Mouse (Mus musculus): Measurements from ENCODE around the gene Ralgapa1. TPM values are rescaled to one million over a fixed set of nuclear protein-coding genes. Genes with fewer than 3 reads are reported as not detected.
"Not testable (repeated sequence)": the region's sequence is repeated elsewhere in the genome, so short reads cannot be mapped to it uniquely, and the experiment has no call there.

The Ralgapa1 gene
- polyA plus RNA-seq, 1 experiment from 2014 or later, result 24.0 TPM

- ATAC-seq, result no peak
- no peaks in the 10 kb centered on the region for H3K4me1 ChIP-seq (ENCODE audit: control insufficient read depth, insufficient read depth, low read length)
- WGBS, result 97% methylated on average over 3 of the region's 3 CpGs
- H3K36me3 ChIP-seq (ENCODE audit: control insufficient read depth, insufficient read depth, low read length), result peaks cover 14% of the 10 kb centered on the region
- H3K27me3 ChIP-seq (ENCODE audit: control insufficient read depth, insufficient read depth, low read depth, low read length), result no peaks in the 10 kb centered on the region
- H3K27ac ChIP-seq (ENCODE audit: low read length), result no peak overlapping the region
- H3K9ac ChIP-seq (ENCODE audit: low read depth, low read length), result no peak overlapping the region
- no peaks in the 10 kb centered on the region for H3K9me3 ChIP-seq (replicated peaks; ENCODE audit: control insufficient read depth, low read length, poor library complexity, severe bottlenecking)
- no peak overlapping the region for H3K4me3 ChIP-seq (ENCODE audit: low read depth, low read length)
- no peak overlapping the region for H3K4me2 ChIP-seq (ENCODE audit: low read length)
Measured at GRCm38 (mm10) chr12:55782662-55783061, 38.3 kb downstream of the Ralgapa1 start.

GRCm38 (mm10) chr12:55778301-55778700, 42.7 kb downstream of the Ralgapa1 start:
- ATAC-seq, result no peak
- Histone ChIP-seq H3K4me2 (ENCODE audit: low read length) (no peak overlapping the region), H3K9me3 (replicated peaks; ENCODE audit: control insufficient read depth, low read length, poor library complexity, severe bottlenecking) (no peaks in the 10 kb centered on the region), H3K4me1 (ENCODE audit: control insufficient read depth, insufficient read depth, low read length) (no peaks in the 10 kb centered on the region), H3K36me3 (ENCODE audit: control insufficient read depth, insufficient read depth, low read length) (peaks cover 6% of the 10 kb centered on the region), H3K27ac (ENCODE audit: low read length) (no peak overlapping the region), H3K4me3 (ENCODE audit: low read depth, low read length) (no peak overlapping the region), H3K9ac (ENCODE audit: low read depth, low read length) (no peak overlapping the region), H3K27me3 (ENCODE audit: control insufficient read depth, insufficient read depth, low read depth, low read length) (no peaks in the 10 kb centered on the region)
- 86% methylated on average over 2 of the region's 2 CpGs for WGBS

DNA sequence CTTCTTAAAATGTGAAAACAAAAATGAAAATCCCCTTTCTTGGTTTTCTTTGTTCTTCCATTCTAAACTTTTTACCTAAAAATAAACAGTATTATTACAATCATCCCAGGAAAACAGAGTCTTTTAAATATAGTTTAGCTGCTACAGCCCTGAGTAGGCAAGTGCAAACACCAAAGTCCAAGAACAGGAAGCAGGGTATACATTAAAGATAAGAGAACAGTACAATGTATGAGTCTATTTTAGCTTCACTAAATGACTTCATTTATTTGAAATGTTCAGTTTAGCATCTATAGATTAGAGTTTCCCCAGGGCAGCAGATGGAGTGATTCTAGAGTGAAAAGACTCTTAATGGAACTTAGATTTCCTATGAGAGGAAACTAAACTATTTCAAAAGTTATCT, 43.6 kb downstream of the Ralgapa1 start:
- Histone ChIP-seq H3K4me3 (ENCODE audit: low read depth, low read length) (no peak overlapping the region), H3K9ac (ENCODE audit: low read depth, low read length) (no peak overlapping the region), H3K9me3 (replicated peaks; ENCODE audit: control insufficient read depth, low read length, poor library complexity, severe bottlenecking) (no peaks in the 10 kb centered on the region), H3K36me3 (ENCODE audit: control insufficient read depth, insufficient read depth, low read length) (peaks cover 6% of the 10 kb centered on the region), H3K4me2 (ENCODE audit: low read length) (no peak overlapping the region), H3K4me1 (ENCODE audit: control insufficient read depth, insufficient read depth, low read length) (no peaks in the 10 kb centered on the region), H3K27ac (ENCODE audit: low read length) (no peak overlapping the region), H3K27me3 (ENCODE audit: control insufficient read depth, insufficient read depth, low read depth, low read length) (no peaks in the 10 kb centered on the region)
- no peak for ATAC-seq

DNA sequence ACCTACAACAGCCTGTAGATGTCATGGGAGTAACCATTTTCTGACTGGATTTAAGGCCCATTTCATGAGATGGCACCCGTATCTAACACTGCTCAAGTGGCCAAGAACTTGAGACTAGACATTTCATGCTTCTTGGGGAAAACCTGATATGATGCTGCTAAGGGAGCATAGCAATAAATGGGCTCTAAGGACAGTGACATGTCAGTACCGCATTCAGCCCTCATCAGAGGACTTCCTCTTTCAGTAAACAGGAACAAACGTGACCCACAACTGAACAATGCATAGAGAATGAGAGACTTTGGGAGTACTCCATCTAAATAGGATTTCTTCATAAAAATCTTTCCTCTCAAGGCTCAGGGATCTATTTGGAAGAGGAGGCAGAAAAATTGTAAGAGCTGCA, 46.7 kb downstream of the Ralgapa1 start:
- Histone ChIP-seq H3K4me1 (ENCODE audit: control insufficient read depth, insufficient read depth, low read length) (no peaks in the 10 kb centered on the region), H3K9ac (ENCODE audit: low read depth, low read length) (no peak overlapping the region), H3K36me3 (ENCODE audit: control insufficient read depth, insufficient read depth, low read length) (peaks cover 3% of the 10 kb centered on the region), H3K27ac (ENCODE audit: low read length) (no peak overlapping the region), H3K9me3 (replicated peaks; ENCODE audit: control insufficient read depth, low read length, poor library complexity, severe bottlenecking) (no peaks in the 10 kb centered on the region), H3K27me3 (ENCODE audit: control insufficient read depth, insufficient read depth, low read depth, low read length) (no peaks in the 10 kb centered on the region), H3K4me2 (ENCODE audit: low read length) (no peak overlapping the region), H3K4me3 (ENCODE audit: low read depth, low read length) (no peak overlapping the region)
- no peak for ATAC-seq
- WGBS, result 93% methylated on average over 3 of the region's 3 CpGs

- H3K4me3 ChIP-seq (ENCODE audit: low read depth, low read length), result no peak overlapping the region
- no peak for ATAC-seq
- no peak overlapping the region for H3K9ac ChIP-seq (ENCODE audit: low read depth, low read length)
- peaks cover 18% of the 10 kb centered on the region for H3K36me3 ChIP-seq (ENCODE audit: control insufficient read depth, insufficient read depth, low read length)
- H3K4me1 ChIP-seq (ENCODE audit: control insufficient read depth, insufficient read depth, low read length), result no peaks in the 10 kb centered on the region
- no peak overlapping the region for H3K4me2 ChIP-seq (ENCODE audit: low read length)
- no peaks in the 10 kb centered on the region for H3K27me3 ChIP-seq (ENCODE audit: control insufficient read depth, insufficient read depth, low read depth, low read length)
- 51% methylated on average over 1 of the region's 1 CpGs for WGBS
- H3K27ac ChIP-seq (ENCODE audit: low read length), result no peak overlapping the region
- H3K9me3 ChIP-seq (replicated peaks; ENCODE audit: control insufficient read depth, low read length, poor library complexity, severe bottlenecking), result no peaks in the 10 kb centered on the region
Measured at GRCm38 (mm10) chr12:55720319-55720718, 100.6 kb downstream of the Ralgapa1 start.

GRCm38 (mm10) chr12:55705881-55706280, 115.1 kb downstream of the Ralgapa1 start:
- H3K4me3 ChIP-seq (ENCODE audit: low read depth, low read length), result no peak overlapping the region
- H3K4me2 ChIP-seq (ENCODE audit: low read length), result no peak overlapping the region
- H3K4me1 ChIP-seq (ENCODE audit: control insufficient read depth, insufficient read depth, low read length), result no peaks in the 10 kb centered on the region
- WGBS, result 96% methylated on average over 4 of the region's 4 CpGs
- no peaks in the 10 kb centered on the region for H3K9me3 ChIP-seq (replicated peaks; ENCODE audit: control insufficient read depth, low read length, poor library complexity, severe bottlenecking)
- peaks cover 20% of the 10 kb centered on the region for H3K36me3 ChIP-seq (ENCODE audit: control insufficient read depth, insufficient read depth, low read length)
- H3K27ac ChIP-seq (ENCODE audit: low read length), result no peak overlapping the region
- H3K27me3 ChIP-seq (ENCODE audit: control insufficient read depth, insufficient read depth, low read depth, low read length), result no peaks in the 10 kb centered on the region
- ATAC-seq, result no peak
- no peak overlapping the region for H3K9ac ChIP-seq (ENCODE audit: low read depth, low read length)

DNA sequence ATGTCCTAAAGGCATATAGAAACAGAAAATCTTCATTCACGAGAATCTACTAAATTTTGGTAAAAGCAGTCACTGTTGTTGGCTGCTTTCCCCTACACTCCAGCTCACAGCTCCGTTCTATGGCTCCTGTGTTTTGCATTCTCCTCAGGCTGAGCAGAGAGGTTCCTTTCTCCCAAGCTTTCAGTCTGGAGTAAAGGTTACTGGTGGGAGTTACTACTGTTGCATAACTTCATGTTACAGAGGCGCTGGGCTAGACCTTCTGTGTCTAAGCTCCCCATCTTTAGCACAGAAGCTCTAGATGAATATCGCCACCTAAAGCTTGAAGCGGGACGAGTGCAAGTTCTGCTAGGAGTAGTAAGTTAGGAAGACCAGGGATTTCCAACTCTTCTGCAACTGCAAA, 154.3 kb downstream of the Ralgapa1 start:
- no peak overlapping the region for H3K27ac ChIP-seq (ENCODE audit: low read length)

GRCm38 (mm10) chr12:55663194-55663593, 157.8 kb downstream of the Ralgapa1 start:
- not testable (repeated sequence) for ATAC-seq; H3K4me3 ChIP-seq (ENCODE audit: low read depth, low read length); H3K27ac ChIP-seq (ENCODE audit: low read length); H3K4me1 ChIP-seq (ENCODE audit: control insufficient read depth, insufficient read depth, low read length); H3K27me3 ChIP-seq (ENCODE audit: control insufficient read depth, insufficient read depth, low read depth, low read length); H3K9ac ChIP-seq (ENCODE audit: low read depth, low read length); H3K9me3 ChIP-seq (replicated peaks; ENCODE audit: control insufficient read depth, low read length, poor library complexity, severe bottlenecking); H3K4me2 ChIP-seq (ENCODE audit: low read length); H3K36me3 ChIP-seq (ENCODE audit: control insufficient read depth, insufficient read depth, low read length)

More for the DNA sequence above, 154.3 kb downstream of the Ralgapa1 start:
- WGBS, result 85% methylated on average over 6 of the region's 6 CpGs
- Histone ChIP-seq H3K27me3 (ENCODE audit: control insufficient read depth, insufficient read depth, low read depth, low read length) (no peaks in the 10 kb centered on the region), H3K9ac (ENCODE audit: low read depth, low read length) (no peak overlapping the region), H3K9me3 (replicated peaks; ENCODE audit: control insufficient read depth, low read length, poor library complexity, severe bottlenecking) (no peaks in the 10 kb centered on the region), H3K36me3 (ENCODE audit: control insufficient read depth, insufficient read depth, low read length) (peaks cover 3% of the 10 kb centered on the region), H3K4me2 (ENCODE audit: low read length) (no peak overlapping the region), H3K4me1 (ENCODE audit: control insufficient read depth, insufficient read depth, low read length) (no peaks in the 10 kb centered on the region), H3K4me3 (ENCODE audit: low read depth, low read length) (no peak overlapping the region)
- ATAC-seq, result no peak

DNA sequence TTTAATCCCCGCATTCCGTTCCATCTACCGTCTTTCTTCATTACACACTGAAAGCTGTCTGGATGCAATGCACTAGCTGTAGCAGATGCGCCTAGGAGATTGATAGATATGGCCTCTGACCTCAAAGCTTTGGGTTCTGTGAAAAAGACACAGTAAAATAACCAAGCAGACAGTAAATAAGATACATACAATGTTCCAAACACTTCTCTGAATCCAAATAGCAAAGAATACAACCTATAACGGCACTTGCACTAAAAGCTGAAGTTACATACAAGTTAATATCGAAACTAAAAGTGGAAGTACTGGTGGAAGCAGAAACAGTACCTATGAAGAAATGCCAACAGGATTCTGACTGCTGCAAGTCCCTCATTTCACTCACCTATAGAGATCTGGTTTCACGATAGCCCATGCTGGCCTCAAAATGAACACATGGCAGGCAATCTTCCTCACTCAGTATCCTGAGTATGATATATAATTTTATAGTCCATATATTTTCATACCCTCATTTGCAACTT, 172.9 kb downstream of the Ralgapa1 start:
- no peak for ATAC-seq
- WGBS, result 93% methylated on average over 7 of the region's 7 CpGs
- no peaks in the 10 kb centered on the region for H3K4me1 ChIP-seq (ENCODE audit: control insufficient read depth, insufficient read depth, low read length)

More for the DNA sequence above, 172.9 kb downstream of the Ralgapa1 start:
- H3K27me3 ChIP-seq (ENCODE audit: control insufficient read depth, insufficient read depth, low read depth, low read length), result no peaks in the 10 kb centered on the region
- no peak overlapping the region for H3K4me2 ChIP-seq (ENCODE audit: low read length)
- H3K9ac ChIP-seq (ENCODE audit: low read depth, low read length), result no peak overlapping the region
- H3K9me3 ChIP-seq (replicated peaks; ENCODE audit: control insufficient read depth, low read length, poor library complexity, severe bottlenecking), result no peaks in the 10 kb centered on the region
- H3K36me3 ChIP-seq (ENCODE audit: control insufficient read depth, insufficient read depth, low read length), result no peaks in the 10 kb centered on the region
- H3K4me3 ChIP-seq (ENCODE audit: low read depth, low read length), result no peak overlapping the region
- H3K27ac ChIP-seq (ENCODE audit: low read length), result no peak overlapping the region
